Mouse (Mus musculus) liver, embryonic 13.5 days (tissue): ENCODE results near the gene Ppm1e. TPM values are rescaled to one million over a fixed set of nuclear protein-coding genes. Genes with fewer than 3 reads are reported as not detected.

Source experiments
- ATAC-seq: fragments of 200-750 bp; cut with Nextera tagmentation; 2 replicates; pipeline ENCODE4 v1.8.0; 2017; ENCODE audit warnings: low read depth, mild to moderate bottlenecking, moderate number of reproducible peaks, moderate library complexity
- DNase-seq: peaks from one replicate; pipeline ENCODE4 v3.0.0; 2022
- H3K27ac ChIP-seq: fragments of 300-500 bp; sonication (generic); 2 replicates; pipeline ENCODE4 v1.5.1; 2015; ENCODE audit warnings: moderate library complexity, mild to moderate bottlenecking, inconsistent platforms
- H3K27me3 ChIP-seq: fragments of 300-500 bp; sonication (generic); 2 replicates; pipeline ENCODE4 v1.6.1; 2015; ENCODE audit warnings: mild to moderate bottlenecking, inconsistent platforms
- H3K36me3 ChIP-seq: fragments of 300-500 bp; sonication (generic); 2 replicates; pipeline ENCODE4 v1.6.1; 2015; ENCODE audit warnings: mild to moderate bottlenecking, inconsistent platforms
- H3K4me1 ChIP-seq: fragments of 300-500 bp; sonication (generic); replicated peaks from 2 replicates; pipeline ENCODE4 v1.6.1; 2015; ENCODE audit warnings: inconsistent platforms
- H3K4me2 ChIP-seq: fragments of 300-500 bp; sonication (generic); 2 replicates; pipeline ENCODE4 v1.6.1; 2015; ENCODE audit warnings: inconsistent platforms, mild to moderate bottlenecking, moderate library complexity
- H3K4me3 ChIP-seq: fragments of 300-500 bp; sonication (generic); replicated peaks from 2 replicates; pipeline ENCODE4 v1.5.1; 2015; ENCODE audit warnings: mild to moderate bottlenecking, inconsistent platforms
- H3K9ac ChIP-seq: fragments of 300-500 bp; sonication (generic); 2 replicates; pipeline ENCODE4 v1.6.1; 2015; ENCODE audit warnings: mild to moderate bottlenecking, inconsistent platforms
- H3K9me3 ChIP-seq: fragments of 300-500 bp; sonication (generic); replicated peaks from 2 replicates; pipeline ENCODE4 v1.6.1; 2016; ENCODE audit warnings: inconsistent platforms
- WGBS: fragments of 180-500 bp; shearing (Covaris S2); methylation state at CpG from one replicate; pipeline ENCODE4 v1.1.7; 2015; ENCODE audit not compliant: insufficient replicate concordance; 5-methylcytosine and 5-hydroxymethylcytosine counted together
- polyA plus RNA-seq: library from polyadenylated mRNA; unstranded; fragments of >200 nt; fragmentation: Nextera tagmentation; extraction: Ambion mirVana; gene quantifications from 2 replicates; pipeline ENCODE4 v1.2.1, GENCODE M21; 2015

The Ppm1e gene
- polyA plus RNA-seq, 1 experiment from 2014 or later, result 1.8 TPM

GRCm38 (mm10) chr11:87227056-87227455 lies 131.8 kb downstream of the Ppm1e start:
- Histone ChIP-seq H3K9me3 (no peaks in the 10 kb centered on the region), H3K4me2 (no peak overlapping the region), H3K4me1 (no peaks in the 10 kb centered on the region), H3K27ac (no peak overlapping the region), H3K36me3 (peaks cover 28% of the 10 kb centered on the region), H3K4me3 (no peak overlapping the region), H3K9ac (no peak overlapping the region), H3K27me3 (no peaks in the 10 kb centered on the region)
- 73% methylated on average over 5 of the region's 5 CpGs for WGBS
- ATAC-seq (no peak), DNase-seq (no peak)

- Histone ChIP-seq H3K36me3 (peaks cover 37% of the 10 kb centered on the region), H3K4me1 (no peaks in the 10 kb centered on the region), H3K27me3 (no peaks in the 10 kb centered on the region), H3K4me3 (no peak overlapping the region), H3K27ac (no peak overlapping the region), H3K4me2 (no peak overlapping the region), H3K9ac (no peak overlapping the region), H3K9me3 (no peaks in the 10 kb centered on the region)
- DNase-seq, result no peak
- 78% methylated on average over 3 of the region's 3 CpGs for WGBS
- no peak for ATAC-seq
Measured at GRCm38 (mm10) chr11:87222686-87223085, 136.1 kb downstream of the Ppm1e start.

- Histone ChIP-seq H3K4me3 (no peak overlapping the region), H3K27ac (no peak overlapping the region), H3K4me2 (no peak overlapping the region), H3K27me3 (no peaks in the 10 kb centered on the region), H3K9ac (no peak overlapping the region), H3K36me3 (peaks cover 42% of the 10 kb centered on the region), H3K9me3 (no peaks in the 10 kb centered on the region), H3K4me1 (no peaks in the 10 kb centered on the region)
- WGBS, result 28% methylated on average over 5 of the region's 5 CpGs
- ATAC-seq, result no peak
- no peak for DNase-seq
Measured at GRCm38 (mm10) chr11:87212313-87212712, 146.5 kb downstream of the Ppm1e start.

Other genes with a start within 250 kb of the Ppm1e start
- gene Ska2, start 249.8 kb downstream of the Ppm1e start, polyA plus RNA-seq, result 26.8 and 36.6 TPM in 2 replicates
- gene Trim37, start 231.9 kb downstream of the Ppm1e start, polyA plus RNA-seq, result 22.4 and 26.3 TPM in 2 replicates
- 5.0 and 5.6 TPM in 2 replicates for gene Rad51c, start 45.9 kb upstream of the Ppm1e start, polyA plus RNA-seq
- 0.10 and 0.15 TPM in 2 replicates for gene Tex14, start 46.0 kb upstream of the Ppm1e start, polyA plus RNA-seq
- not detected in 2 replicates for gene Gm11492, start 207.6 kb upstream of the Ppm1e start, polyA plus RNA-seq
- gene Sept4, start 209.9 kb upstream of the Ppm1e start, polyA plus RNA-seq, result 11.2 and 14.9 TPM in 2 replicates
- gene Mtmr4, start 233.1 kb upstream of the Ppm1e start, polyA plus RNA-seq, result 9.4 and 12.2 TPM in 2 replicates